Mouse (Mus musculus): ENCODE measurements at regions not wholly inside any gene's neighbourhood (a gene's known extent, or its start where the extent isn't known, plus 50 kb on each side); places are given as distances from the start of the nearest gene placed in this dataset.
"Not testable (repeated sequence)": the region's sequence is repeated elsewhere in the genome, so short reads cannot be mapped to it uniquely, and the experiment has no call there.

- DNase-seq: not testable (repeated sequence)
Observed at GRCm38 (mm10) chr13:103620958-103621357, 153.4 kb downstream of the Srek1 start.

GRCm38 (mm10) chr13:103613333-103613725, 161.1 kb downstream of the Srek1 start:
- no peak for DNase-seq

GRCm38 (mm10) chr13:103612720-103613332, 161.6 kb downstream of the Srek1 start:
- DNase-seq: no peak

GRCm38 (mm10) chr13:103602302-103602701, 172.1 kb downstream of the Srek1 start:
- DNase-seq: no peak

- DNase-seq: no peak
Observed at GRCm38 (mm10) chr13:103592371-103592770, 182.0 kb downstream of the Srek1 start.

- DNase-seq: no peak
Observed at GRCm38 (mm10) chr13:103591874-103592273, 182.5 kb downstream of the Srek1 start.

- DNase-seq: not testable (repeated sequence)
Observed at GRCm38 (mm10) chr13:103591381-103591780, 183.0 kb downstream of the Srek1 start.

GRCm38 (mm10) chr13:103589646-103590045, 184.8 kb downstream of the Srek1 start:
- no peak for DNase-seq

GRCm38 (mm10) chr13:103576856-103577255, 197.6 kb downstream of the Srek1 start:
- DNase-seq: no peak

GRCm38 (mm10) chr13:103564715-103565114, 209.7 kb downstream of the Srek1 start:
- DNase-seq: no peak

GRCm38 (mm10) chr13:103561795-103562705, 212.4 kb downstream of the Srek1 start:
- no peak for DNase-seq

GRCm38 (mm10) chr13:103558915-103559314, 215.5 kb downstream of the Srek1 start:
- no peak for DNase-seq

GRCm38 (mm10) chr13:103539577-103539976, 205.3 kb upstream of the Mast4 start:
- no peak for DNase-seq

GRCm38 (mm10) chr13:103513825-103514224, 179.5 kb upstream of the Mast4 start:
- no peak for DNase-seq

GRCm38 (mm10) chr13:103512476-103512875, 178.2 kb upstream of the Mast4 start:
- no peak for DNase-seq

- no peak for DNase-seq
Observed at GRCm38 (mm10) chr13:103504987-103505386, 170.7 kb upstream of the Mast4 start.

- no peak for DNase-seq
Observed at GRCm38 (mm10) chr13:103499376-103499775, 165.1 kb upstream of the Mast4 start.

- DNase-seq: no peak
Observed at GRCm38 (mm10) chr13:103494371-103494770, 160.1 kb upstream of the Mast4 start.

GRCm38 (mm10) chr13:103493567-103493966, 159.3 kb upstream of the Mast4 start:
- no peak for DNase-seq

- no peak for DNase-seq
Observed at GRCm38 (mm10) chr13:103490049-103490448, 155.8 kb upstream of the Mast4 start.

GRCm38 (mm10) chr13:103484092-103484491, 149.8 kb upstream of the Mast4 start:
- no peak for DNase-seq

GRCm38 (mm10) chr13:103483392-103483791, 149.1 kb upstream of the Mast4 start:
- DNase-seq: no peak

- no peak for DNase-seq
Observed at GRCm38 (mm10) chr13:103476328-103476727, 142.0 kb upstream of the Mast4 start.

GRCm38 (mm10) chr13:103472216-103472615, 137.9 kb upstream of the Mast4 start:
- no peak for DNase-seq
